Mouse (Mus musculus): ENCODE data around the gene Mecr.

DNA sequence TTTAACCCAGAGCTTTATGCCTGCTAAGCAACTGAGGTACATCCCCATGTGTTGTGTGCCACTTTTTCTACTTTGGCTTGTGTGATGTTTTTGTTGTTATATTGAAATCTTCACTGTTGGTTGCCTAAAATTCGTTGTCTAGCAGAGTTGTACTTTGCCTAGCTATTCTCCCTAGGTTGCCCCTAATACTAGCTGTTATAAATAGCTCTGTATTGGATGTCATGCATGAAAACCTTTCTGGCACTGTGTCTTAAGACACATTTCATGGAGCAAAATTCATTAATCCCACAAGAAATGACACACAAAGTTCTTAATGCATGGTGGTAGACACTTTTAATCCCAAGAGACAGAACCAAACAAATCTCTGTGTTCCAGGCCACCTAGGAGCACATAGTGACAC is 36.4 kb downstream of the Mecr start:
- TF ChIP-seq ZKSCAN1 (IDR thresholded peaks at IDR 0.05; ENCODE audit: low read depth, low read length) (no peak), CHD2 (IDR thresholded peaks at IDR 0.05; ENCODE audit: low read length) (no peak), ZC3H11A (IDR thresholded peaks at IDR 0.05; ENCODE audit: low read depth, low read length) (no peak), RCOR1 (IDR thresholded peaks at IDR 0.05; ENCODE audit: low read depth, low read length) (no peak), ZMIZ1 (IDR thresholded peaks at IDR 0.05; ENCODE audit: low read depth, low read length) (no peak), HCFC1 (IDR thresholded peaks at IDR 0.05; ENCODE audit: low read depth, low read length) (no peak), CTCF (IDR thresholded peaks at IDR 0.05 in 2 of 3, conservative IDR thresholded peaks at IDR 0.05 in 1 of 3; ENCODE audit: control insufficient read depth in 1 of 3, insufficient read depth in 1 of 3, low read depth in 2 of 3, low read length in 3 of 3, poor library complexity in 1 of 3, severe bottlenecking in 1 of 3) (no peak), E2F4 (IDR thresholded peaks at IDR 0.05; ENCODE audit: borderline replicate concordance, low read depth, low read length) (no peak), POLR2A (IDR thresholded peaks at IDR 0.05; ENCODE audit: control insufficient read depth in 1 of 2, insufficient read depth in 1 of 2, low read depth in 1 of 2, low read length in 2 of 2, poor library complexity in 1 of 2) (no peak), TBP (IDR thresholded peaks at IDR 0.05; ENCODE audit: low read depth, low read length) (no peak), KAT2A (conservative IDR thresholded peaks at IDR 0.05; ENCODE audit: low read depth, low read length) (no peak), GATA1 (IDR thresholded peaks at IDR 0.05; ENCODE audit: low read depth, low read length) (no peak), SMC3 (IDR thresholded peaks at IDR 0.05; ENCODE audit: low read depth, low read length) (no peak), CHD1 (IDR thresholded peaks at IDR 0.05; ENCODE audit: low read depth, low read length) (no peak)

Measured in MEL (cell line).